Mouse (Mus musculus): ENCODE measurements around the gene Gbp5.

Gene Gbp5

GRCm38 (mm10) chr3:142493536-142494061 lies at the start of gene Gbp5:
Gbp5 (plus strand) TSS chr3:142493978.
- in situ Hi-C loops (cut with MboI; ENCODE audit: low pct_unique_long_range_greater_than_20kb in 1 of 2, low sequenced_read_pairs in 2 of 2, unreplicated experiment in 1 of 2) = loop anchor here (25.0 kb wide), 1 partner anchor 219 kb away; the partner anchor contains the start of gene Kyat3 (in 2 of the 2)

- in situ Hi-C loops (cut with MboI; ENCODE audit: low pct_unique_long_range_greater_than_20kb in 1 of 2, low sequenced_read_pairs in 2 of 2, unreplicated experiment in 1 of 2) = loop anchor here in 1 of 2 experiments (25.0 kb wide), 1 partner anchor 592 kb away; no protein-coding TSS in a partner anchor
Measured at GRCm38 (mm10) chr3:142454198-142454597, 39.6 kb upstream of the Gbp5 start.

GRCm38 (mm10) chr3:142459241-142459640 lies 34.5 kb upstream of the Gbp5 start:
- in situ Hi-C loops (cut with MboI; ENCODE audit: low pct_unique_long_range_greater_than_20kb in 1 of 2, low sequenced_read_pairs in 2 of 2, unreplicated experiment in 1 of 2) = loop anchor here in 1 of 2 experiments (25.0 kb wide), 1 partner anchor 597 kb away; no protein-coding TSS in a partner anchor

GRCm38 (mm10) chr3:142462764-142463751 lies 30.7 kb upstream of the Gbp5 start:
- in situ Hi-C loops (cut with MboI; ENCODE audit: low pct_unique_long_range_greater_than_20kb in 1 of 2, low sequenced_read_pairs in 2 of 2, unreplicated experiment in 1 of 2) = loop anchor here in 1 of 2 experiments (25.0 kb wide), 1 partner anchor 601 kb away; no protein-coding TSS in a partner anchor

GRCm38 (mm10) chr3:142474349-142474983 lies 19.3 kb upstream of the Gbp5 start:
- in situ Hi-C loops (cut with MboI; ENCODE audit: low pct_unique_long_range_greater_than_20kb in 1 of 2, low sequenced_read_pairs in 2 of 2, unreplicated experiment in 1 of 2) = loop anchor here (10.0 to 25.0 kb wide), 2 partner anchors 180 to 612 kb away; no protein-coding TSS in a partner anchor

GRCm38 (mm10) chr3:142475913-142476312 lies 17.9 kb upstream of the Gbp5 start:
- in situ Hi-C loops (cut with MboI; ENCODE audit: low pct_unique_long_range_greater_than_20kb in 1 of 2, low sequenced_read_pairs in 2 of 2, unreplicated experiment in 1 of 2) = loop anchor here (10.0 to 25.0 kb wide), 2 partner anchors 181 to 236 kb away; partner anchors contain the start of gene Kyat3 (in 2 of the 2)

DNA sequence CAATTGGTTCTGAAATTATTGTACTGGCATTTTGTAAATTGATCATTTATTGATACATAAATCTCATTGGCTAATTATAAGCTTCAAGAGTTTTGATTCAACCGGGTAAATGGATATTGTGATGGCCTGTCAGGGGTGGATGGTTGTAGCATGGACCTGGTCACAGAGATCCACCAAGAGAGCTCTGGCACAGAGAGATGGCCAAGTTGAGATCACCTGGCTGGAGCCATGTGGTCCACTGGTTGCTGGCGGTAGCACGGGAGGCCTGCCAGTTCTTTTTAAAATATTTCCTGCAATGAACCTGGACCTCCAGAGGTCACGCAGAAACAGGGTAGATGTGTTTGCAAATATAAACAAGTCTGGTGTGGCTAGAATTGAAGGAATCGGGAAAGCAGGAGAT lies 15.9 kb upstream of the Gbp5 start:
- in situ Hi-C loops (cut with MboI; ENCODE audit: low pct_unique_long_range_greater_than_20kb in 1 of 2, low sequenced_read_pairs in 2 of 2, unreplicated experiment in 1 of 2) = loop anchor here (10.0 to 25.0 kb wide), 2 partner anchors 183 to 234 kb away; partner anchors contain the start of gene Kyat3 (in 2 of the 2)

- in situ Hi-C loops (cut with MboI; ENCODE audit: low pct_unique_long_range_greater_than_20kb in 1 of 2, low sequenced_read_pairs in 2 of 2, unreplicated experiment in 1 of 2) = loop anchor here (10.0 to 25.0 kb wide), 2 partner anchors 184 to 234 kb away; partner anchors contain the start of gene Kyat3 (in 2 of the 2)
Measured at GRCm38 (mm10) chr3:142478360-142478759, 15.4 kb upstream of the Gbp5 start.

- in situ Hi-C loops (cut with MboI; ENCODE audit: low pct_unique_long_range_greater_than_20kb in 1 of 2, low sequenced_read_pairs in 2 of 2, unreplicated experiment in 1 of 2) = loop anchor here (25.0 kb wide), 1 partner anchor 222 kb away; the partner anchor contains the start of gene Kyat3 (in 2 of the 2)
Measured at GRCm38 (mm10) chr3:142490465-142490864, 3.3 kb upstream of the Gbp5 start.

DNA sequence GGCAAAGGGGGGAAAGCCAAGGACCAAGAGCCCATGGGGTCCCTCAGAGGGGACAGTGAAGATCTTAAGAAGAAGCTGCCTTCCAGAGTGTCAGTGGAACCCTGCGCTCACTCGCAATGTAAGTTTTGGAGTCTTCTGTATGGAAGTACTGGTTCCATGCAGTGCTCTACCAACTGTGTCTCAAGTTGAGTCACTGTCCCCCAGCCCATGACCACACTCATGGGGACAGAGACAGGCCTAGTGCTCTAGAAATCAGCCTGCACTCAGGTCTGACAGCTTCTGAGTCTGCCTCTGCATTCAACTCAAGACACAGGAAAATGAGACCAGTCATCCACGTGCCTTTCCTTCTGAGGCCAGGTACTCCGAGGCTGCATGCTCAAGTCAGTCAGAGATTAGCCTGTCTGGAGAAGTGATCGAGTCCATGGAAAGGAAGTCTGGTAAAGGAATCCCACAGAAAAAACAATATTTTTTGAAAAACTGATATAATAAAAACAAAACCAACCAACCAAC lies 1.4 kb downstream of the Gbp5 start:
- in situ Hi-C loops (cut with MboI; ENCODE audit: low pct_unique_long_range_greater_than_20kb in 1 of 2, low sequenced_read_pairs in 2 of 2, unreplicated experiment in 1 of 2) = loop anchor here (25.0 kb wide), 1 partner anchor 217 kb away; the partner anchor contains the start of gene Kyat3 (in 2 of the 2)

- in situ Hi-C loops (cut with MboI; ENCODE audit: low pct_unique_long_range_greater_than_20kb in 1 of 2, low sequenced_read_pairs in 2 of 2, unreplicated experiment in 1 of 2) = loop anchor here (25.0 kb wide), 1 partner anchor 216 kb away; the partner anchor contains the start of gene Kyat3 (in 2 of the 2)
Measured at GRCm38 (mm10) chr3:142496113-142497101, 2.6 kb downstream of the Gbp5 start.

- in situ Hi-C loops (cut with MboI; ENCODE audit: low pct_unique_long_range_greater_than_20kb in 1 of 2, low sequenced_read_pairs in 2 of 2, unreplicated experiment in 1 of 2) = loop anchor here (25.0 kb wide), 1 partner anchor 215 kb away; the partner anchor contains the start of gene Kyat3 (in 2 of the 2)
Measured at GRCm38 (mm10) chr3:142497123-142497841, 3.5 kb downstream of the Gbp5 start.

DNA sequence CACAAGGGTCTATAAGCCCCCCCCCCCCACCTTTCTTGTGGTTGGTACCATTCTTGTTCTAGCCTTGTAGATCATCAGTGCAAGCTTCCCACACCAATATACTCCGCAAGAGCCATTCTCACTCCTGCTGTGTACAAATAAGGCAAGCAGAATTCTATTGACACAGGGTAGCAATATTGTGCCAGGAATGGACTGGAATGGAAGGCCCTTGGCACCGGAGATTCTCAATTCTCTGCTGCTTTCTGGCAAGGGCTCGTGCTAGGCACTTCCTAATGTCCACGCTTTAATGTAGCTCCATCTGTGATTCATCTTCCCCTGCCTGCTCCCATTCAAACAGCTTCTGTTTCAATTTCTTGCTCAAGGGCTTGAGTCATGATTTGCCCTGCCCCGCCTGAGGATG lies 5.2 kb downstream of the Gbp5 start:
- in situ Hi-C loops (cut with MboI; ENCODE audit: low pct_unique_long_range_greater_than_20kb in 1 of 2, low sequenced_read_pairs in 2 of 2, unreplicated experiment in 1 of 2) = loop anchor here (25.0 kb wide), 1 partner anchor 213 kb away; the partner anchor contains the start of gene Kyat3 (in 2 of the 2)

- in situ Hi-C loops (cut with MboI; ENCODE audit: low pct_unique_long_range_greater_than_20kb in 1 of 2, low sequenced_read_pairs in 2 of 2, unreplicated experiment in 1 of 2) = no loop called here
Measured at GRCm38 (mm10) chr3:142528116-142528515, 34.3 kb downstream of the Gbp5 start.

DNA sequence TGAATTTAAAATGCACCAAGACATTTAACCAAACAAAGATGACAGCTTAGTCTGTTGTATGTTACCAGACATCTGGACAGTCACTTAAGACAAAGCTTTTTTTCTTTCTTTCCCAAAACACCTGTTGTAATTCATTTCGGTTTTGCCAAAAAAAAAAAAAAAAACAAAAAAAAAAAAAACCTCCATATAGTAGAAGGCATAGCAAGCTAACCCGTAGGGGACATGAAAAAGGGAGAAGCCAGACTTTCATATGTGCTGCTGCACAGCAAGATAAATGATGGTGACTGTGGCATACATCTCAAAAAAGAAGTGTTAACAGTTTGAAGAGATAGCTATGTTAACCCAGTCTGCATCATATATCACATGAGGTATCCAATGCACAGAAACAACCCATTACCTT lies 35.8 kb downstream of the Gbp5 start:
- in situ Hi-C loops (cut with MboI; ENCODE audit: low pct_unique_long_range_greater_than_20kb in 1 of 2, low sequenced_read_pairs in 2 of 2, unreplicated experiment in 1 of 2) = no loop called here
